Mouse (Mus musculus): ENCODE results near the gene Itpripl1.

DNA sequence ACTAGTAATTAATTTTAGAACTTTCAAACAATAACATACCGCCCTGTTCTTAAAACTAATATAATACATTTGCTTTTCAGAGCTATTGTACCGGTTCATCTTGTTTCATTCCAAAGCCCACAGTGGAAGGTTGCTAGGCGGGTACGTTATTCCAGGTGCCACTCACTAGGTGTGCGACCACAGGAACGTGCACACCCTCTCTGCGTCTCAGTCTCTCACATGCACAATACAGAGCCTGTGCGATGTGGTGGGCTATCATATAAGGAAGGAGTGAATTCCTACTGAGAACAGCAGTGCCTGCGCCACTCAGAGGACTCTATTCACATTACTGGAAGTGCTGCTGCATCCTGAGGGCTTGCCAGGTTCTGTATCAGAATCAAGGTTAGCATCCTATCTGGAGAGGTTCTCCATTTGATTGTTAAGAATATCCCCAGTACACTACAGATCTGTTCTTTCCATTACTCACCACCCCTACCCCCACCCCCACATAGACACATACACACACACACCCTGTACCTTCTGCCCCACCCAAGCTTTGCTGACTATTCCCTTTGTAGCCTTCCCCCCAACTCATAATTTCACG lies 5.3 kb downstream of the Itpripl1 start:
- TF ChIP-seq POLR2A (IDR thresholded peaks at IDR 0.05; ENCODE audit: low read depth, low read length) = no peak
- no peak for TF ChIP-seq RCOR1 (conservative IDR thresholded peaks at IDR 0.05; ENCODE audit: low read depth, low read length)
- TF ChIP-seq CTCF (conservative IDR thresholded peaks at IDR 0.05 in 1 of 2, IDR thresholded peaks at IDR 0.05 in 1 of 2; ENCODE audit: low read depth in 2 of 2, low read length in 2 of 2) = no peak
- TF ChIP-seq TCF12 (IDR thresholded peaks at IDR 0.05; ENCODE audit: low read depth, low read length) = no peak
